Mouse (Mus musculus): Measurements from ENCODE around the gene Dnah8.

Dnah8 gene

DNA sequence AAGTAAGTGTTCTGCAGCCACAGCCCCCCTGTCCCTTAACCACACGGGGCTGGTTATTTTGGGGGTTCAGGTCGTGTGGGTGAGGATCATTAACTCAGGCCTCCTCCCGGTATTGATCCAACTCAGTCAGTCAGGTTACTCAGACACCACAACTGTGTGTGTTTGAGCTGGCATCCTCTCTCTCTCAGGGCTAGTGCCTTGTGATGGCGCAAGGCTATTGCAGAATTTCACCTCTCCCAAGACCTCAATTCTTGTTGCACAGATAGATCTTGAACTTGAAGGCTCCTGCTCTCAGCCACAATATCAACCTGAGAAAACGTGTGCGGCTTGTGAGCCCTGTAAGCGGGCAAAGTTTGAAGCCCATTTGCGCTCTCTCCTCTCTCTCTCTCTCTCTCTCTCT lies 38.0 kb downstream of the Dnah8 start:
- DNase-seq (ENCODE audit: low spot score): no peak

DNA sequence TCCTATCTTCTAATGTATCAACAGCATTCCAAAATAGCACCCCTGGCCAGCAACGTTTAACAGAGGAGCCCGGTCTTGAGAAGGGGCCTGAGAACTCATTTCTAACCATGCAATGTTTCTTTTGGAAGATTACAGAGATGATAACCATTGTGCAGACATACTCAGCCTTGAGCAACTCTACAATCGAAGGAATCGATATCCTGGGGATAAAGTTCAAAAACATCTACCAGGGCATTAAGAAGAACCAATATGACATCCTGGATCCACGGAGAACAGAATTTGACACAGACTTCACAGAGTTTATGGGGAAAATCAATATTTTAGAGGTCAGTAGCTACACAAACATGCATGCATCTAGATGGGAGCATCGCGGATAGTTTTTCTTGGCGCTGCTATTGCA lies 39.0 kb downstream of the Dnah8 start:
- DNase-seq (ENCODE audit: low spot score): no peak

DNA sequence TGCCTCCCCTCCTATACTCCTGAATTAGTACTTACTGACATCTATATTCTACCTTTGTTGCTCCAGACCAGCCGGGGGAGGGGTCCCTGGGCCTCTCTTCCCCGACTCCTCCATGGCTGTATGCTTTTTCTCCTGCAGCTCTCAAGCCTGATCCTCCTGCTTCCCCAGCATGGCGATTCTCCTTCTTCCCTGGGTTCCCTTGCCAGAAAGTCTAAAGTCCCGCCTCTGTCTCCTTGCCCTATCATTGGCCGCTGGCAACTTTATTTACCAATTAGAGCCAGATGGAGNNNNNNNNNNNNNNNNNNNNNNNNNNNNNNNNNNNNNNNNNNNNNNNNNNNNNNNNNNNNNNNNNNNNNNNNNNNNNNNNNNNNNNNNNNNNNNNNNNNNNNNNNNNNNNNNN lies 40.7 kb downstream of the Dnah8 start:
- no peak for DNase-seq (ENCODE audit: low spot score)

DNA sequence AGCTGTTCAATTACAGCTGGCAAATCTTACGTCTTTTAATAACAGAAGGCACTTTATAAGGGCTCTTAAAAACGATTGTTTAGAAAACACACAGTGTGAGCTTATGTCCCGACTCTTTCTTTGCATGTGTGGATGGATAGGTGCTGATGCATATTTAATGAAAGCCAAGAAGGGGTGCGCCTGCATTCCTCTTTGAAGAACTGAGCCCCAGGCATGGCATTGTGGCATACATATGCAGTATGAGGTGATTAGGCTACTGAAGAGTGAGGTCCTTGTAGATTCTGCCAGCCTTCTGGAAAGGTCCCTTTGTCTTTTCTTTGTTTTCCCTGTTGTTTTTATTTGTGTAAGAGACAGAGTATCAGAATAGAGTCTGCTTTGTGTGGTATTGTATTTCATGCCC lies 48.4 kb downstream of the Dnah8 start:
- DNase-seq (ENCODE audit: low spot score): no peak

DNA sequence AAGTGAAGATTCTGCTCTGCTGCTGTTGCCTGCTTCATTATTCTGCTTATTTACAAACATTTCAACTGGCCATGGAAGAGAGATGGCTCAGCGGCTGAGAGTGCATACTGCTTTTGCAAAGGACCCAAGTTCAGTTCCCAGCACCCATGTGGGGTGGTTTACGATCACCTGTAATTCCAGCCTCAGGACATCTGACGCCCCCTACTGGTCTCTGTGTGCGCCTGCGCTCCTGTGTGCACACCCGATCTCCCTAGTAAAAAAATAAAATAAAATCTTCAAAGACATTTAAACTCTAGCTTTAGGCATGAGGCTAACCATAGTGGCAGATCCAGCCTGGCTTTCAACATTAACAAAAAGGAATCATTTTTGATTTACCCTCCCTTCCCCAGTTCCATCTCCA lies 48.9 kb downstream of the Dnah8 start:
- DNase-seq (ENCODE audit: low spot score): no peak

DNA sequence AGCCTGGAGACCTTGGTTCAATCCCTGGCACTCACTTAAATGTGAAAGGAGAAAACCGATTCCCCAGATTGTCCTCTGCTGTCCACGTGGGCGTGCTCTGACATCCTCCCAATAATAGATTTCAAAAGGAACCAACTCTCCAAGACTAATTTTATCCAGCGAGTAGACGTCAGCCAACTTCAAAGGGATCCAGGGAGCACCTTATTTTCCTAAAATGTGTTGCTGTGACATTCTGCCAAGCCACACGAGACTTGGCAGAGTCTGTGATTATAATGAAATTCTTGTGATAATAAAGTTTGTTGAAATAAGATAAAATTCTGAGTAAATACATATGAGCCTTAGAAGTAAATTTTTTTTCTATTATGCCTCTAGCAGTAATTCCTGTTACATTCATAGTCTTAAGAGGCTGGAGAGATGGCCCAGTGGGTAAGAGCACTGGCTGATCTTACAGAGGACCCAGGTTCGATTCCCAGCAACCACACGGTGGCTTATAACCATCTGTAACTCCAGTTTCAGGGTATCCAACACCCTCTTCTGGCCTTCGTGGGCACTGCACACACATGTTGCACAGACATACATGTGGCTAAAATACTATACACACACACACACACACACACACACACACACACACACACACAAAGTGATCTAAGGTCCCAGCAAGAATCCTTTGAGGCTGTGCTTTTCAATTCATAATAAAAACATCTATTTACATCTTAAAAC lies 51.0 kb downstream of the Dnah8 start:
- no peak for DNase-seq (ENCODE audit: low spot score)

DNA sequence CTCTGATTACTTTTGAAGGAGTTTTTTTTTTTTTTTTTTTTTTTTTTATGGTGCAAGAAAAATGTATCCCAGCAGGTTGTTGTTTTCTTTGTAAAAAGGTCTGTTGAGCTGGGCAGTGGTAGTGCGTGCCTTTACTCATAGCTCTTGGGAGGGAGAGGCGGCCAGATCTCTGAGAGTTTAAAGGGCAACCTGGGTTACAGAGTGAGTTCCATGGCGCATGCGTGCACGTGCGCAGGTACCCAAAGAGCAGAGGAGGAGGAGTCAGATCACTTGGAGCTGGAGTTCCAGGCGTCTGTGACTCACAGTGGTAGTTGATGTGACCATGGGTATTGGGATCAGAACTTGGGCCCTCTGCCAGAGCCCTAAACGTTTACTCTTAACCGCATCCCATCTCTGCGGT lies 54.4 kb downstream of the Dnah8 start:
- DNase-seq (ENCODE audit: low spot score): no peak

DNA sequence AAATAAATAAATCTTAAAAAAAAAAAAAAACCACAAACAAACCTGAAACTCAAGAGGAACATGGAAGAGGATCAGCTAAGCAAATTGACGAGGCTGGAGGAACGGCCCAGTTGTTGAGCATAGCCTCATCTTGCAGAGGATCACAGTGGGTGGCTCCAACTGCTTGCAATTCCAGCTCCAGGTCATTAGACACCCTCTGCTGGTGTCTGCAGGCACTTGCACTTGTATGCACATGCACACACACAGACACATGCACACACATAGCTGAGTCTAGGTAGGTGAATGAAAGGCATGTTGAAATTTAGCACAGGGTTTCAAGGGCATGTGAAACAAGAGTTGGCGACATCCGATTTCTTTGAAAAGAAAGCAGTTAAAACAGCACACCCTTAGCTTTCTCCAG lies 55.5 kb downstream of the Dnah8 start:
- no peak for DNase-seq (ENCODE audit: low spot score)

DNA sequence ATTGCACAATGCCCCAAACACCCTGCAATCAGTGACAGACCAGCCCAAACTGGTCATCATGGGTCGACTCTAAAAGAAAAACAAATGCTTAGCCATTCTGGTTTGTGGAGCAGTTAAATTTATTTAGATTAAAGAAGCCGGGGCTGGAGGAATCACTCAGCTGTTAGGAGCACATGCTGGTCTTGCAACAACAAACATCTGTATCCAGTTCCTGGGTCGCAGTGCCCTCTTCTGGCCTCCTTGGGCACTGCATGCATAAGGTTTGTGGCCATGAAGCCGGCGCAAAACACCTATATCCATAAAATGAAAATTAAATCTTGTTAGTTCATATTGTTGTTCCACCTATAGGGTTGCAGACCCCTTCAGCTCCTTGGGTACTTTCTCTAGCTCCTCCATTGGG lies 57.5 kb downstream of the Dnah8 start:
- DNase-seq (ENCODE audit: low spot score): peak; percentile 39

DNA sequence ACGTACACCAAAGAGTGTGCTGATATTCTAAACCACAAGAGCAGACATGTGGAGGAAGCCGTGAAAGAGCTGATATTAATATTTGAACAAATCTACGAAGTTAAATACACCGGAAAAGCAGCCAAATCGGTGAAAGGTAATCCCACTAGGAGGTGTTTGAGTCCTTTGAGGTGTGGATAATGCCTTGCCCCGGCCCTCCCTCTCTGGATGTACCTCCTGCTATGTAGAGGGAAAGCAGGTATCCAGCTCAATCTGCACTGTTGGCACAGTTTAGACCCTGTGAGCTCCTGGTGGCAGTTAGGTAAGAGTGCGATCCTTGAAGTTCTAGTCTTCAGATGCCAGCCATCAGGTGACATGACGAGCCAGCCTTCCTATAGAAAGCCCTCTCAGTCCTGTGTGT lies 66.0 kb downstream of the Dnah8 start:
- no peak for DNase-seq (ENCODE audit: low spot score)

DNA sequence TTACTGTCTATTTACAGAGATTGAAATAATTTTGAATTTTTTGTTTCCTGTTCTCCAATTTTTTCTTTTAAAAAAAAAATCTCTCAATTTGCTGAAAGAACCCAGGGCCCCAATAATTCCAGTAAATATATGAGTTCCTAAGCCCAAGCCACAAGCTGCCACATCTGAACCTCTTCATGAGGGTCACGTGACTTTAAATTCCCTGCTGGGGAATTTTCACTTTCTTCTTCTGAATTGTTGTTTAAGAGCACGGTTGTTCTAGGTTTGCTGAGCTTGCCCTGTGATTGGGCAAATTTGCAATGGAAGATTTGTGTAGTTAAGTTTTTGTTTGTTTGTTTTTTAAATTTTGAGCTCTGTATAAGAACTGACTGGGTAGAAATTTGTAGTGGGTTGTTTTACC lies 67.3 kb downstream of the Dnah8 start:
- DNase-seq (ENCODE audit: low spot score): no peak

DNA sequence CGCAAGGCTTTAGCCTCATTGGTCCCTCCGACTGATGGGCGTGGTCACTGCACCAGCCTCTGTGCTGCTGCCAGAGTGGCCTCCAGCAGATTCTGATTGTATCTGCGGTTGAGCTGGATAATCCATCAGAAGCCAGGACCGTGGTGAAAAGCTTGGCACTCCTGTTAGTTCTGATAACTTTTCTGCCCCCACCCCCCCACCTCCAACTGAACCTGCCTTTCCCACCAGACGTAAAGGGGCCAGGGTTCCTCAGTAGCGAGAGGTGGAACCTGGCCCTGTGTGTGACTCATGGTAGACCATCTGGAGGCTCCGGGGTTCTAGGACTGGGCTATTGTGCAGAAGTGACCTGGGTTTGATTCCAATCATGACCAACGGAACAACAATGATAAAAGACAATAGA lies 70.1 kb downstream of the Dnah8 start:
- DNase-seq (ENCODE audit: low spot score): no peak

DNA sequence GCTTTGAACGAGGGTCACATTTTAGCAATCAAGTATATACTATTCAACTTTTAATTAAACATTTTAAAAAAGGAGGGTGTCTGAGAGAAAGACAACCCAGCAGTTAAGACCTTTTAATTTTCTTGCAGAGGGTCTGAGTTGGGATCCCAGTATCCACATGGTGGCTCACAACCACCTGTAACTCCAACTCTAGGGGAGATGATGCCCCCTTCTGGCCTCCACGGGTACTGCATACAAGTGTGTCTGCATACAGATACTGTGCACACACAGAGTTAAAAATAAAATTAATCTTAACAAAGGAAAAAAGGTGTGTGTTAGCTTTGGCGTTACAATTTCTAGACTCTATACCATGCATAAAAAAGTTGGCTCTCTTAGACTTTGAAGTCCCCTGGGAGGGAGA lies 90.6 kb downstream of the Dnah8 start:
- no peak for DNase-seq (ENCODE audit: low spot score)

DNA sequence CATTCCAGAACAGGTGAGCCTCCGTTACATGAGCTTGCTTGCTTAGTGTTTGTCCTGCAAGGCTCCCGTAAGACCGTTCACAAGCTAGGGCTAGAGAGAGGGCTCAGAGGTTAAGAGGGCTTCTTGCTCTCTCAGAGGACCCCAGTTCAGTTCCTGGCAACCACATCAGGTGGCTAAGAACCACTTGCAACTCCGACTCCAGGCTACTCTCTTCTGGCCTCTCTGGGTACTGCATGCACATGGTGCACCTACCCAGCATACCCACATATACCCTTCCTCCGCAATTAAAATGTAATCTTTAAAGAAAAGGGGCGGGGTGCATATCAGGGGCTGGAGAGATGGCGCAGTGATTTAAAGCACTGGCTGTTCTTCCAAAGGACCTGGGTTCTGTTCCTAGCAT lies 94.0 kb downstream of the Dnah8 start:
- no peak for DNase-seq (ENCODE audit: low spot score)

DNA sequence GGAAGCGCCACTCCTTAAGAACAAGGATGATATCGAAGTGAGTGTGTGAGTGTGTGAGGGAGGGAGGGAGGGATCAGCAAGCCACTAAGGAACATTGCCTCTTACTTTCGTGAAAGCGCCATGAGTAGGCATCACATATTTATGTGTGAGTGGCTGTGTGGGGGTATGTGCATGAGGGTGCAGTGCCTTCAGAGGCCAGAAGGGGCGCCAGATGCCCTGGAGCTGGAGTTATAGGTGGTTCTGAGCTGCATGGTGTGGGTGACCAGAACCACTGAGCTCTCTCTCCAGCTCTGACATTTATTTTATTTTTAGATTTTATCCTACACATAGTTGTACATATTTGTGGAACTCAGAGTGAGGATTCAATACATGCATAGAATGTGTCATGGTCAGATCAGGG lies 94.9 kb downstream of the Dnah8 start:
- DNase-seq (ENCODE audit: low spot score): no peak

DNA sequence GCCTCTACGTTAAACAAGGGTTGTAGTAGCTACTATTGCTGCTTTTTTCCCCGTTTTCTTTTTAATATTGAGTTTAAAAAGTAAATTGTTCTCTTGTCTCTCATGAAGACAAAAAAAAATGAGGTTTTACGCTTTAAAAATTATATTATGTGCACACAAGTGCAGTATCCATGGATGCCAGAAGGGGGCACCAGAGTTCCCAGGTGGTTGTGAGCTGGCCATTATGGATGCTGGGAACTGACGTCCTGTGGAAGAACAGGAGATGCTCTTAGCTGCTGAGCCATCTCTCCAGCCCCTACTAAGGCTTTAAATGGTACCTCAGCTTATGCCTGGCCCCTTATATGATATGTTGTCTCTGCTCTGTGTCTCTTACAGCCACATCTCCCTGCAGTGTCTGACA lies 103.6 kb downstream of the Dnah8 start:
- no peak for DNase-seq (ENCODE audit: low spot score)

DNA sequence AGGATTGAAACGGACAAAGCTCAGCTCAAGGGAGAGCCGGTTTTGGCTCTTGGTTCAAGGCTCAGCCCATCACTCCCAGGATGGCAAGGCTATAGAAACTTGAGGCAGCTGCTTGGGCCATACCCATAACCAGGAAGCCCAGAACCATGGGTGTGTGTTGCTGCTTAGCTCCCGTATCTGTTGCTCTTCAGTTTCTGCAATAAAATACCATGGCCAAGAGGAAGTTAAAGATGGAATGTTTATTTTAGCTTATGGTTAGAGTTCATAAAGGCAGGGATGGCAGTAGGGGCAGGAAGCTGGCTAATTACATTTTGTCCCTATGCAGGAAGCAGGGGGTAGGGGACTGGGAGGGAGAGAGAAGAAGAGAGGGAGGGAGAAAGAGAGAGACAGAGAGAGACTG lies 108.6 kb downstream of the Dnah8 start:
- DNase-seq (ENCODE audit: low spot score): no peak

DNA sequence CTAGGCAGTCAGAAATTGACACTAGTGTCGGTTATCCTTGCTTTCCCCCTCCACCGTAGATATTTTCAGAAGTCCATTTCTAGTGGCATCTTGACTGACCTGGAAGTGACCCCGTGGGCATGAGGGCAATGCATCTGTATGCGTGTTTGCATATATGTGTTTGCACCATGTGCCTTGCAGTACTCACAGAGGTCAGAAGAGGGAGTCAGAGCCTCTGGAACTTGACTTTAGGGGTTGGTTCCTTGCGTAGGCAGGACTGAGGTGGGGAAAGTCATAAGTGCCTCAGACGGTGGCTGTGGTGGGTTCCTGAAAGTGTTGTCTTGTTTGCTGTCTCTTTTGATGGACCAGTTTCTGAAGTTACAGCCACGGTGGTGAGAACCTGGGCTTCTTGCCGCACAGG lies 110.6 kb downstream of the Dnah8 start:
- no peak for DNase-seq (ENCODE audit: low spot score)

DNA sequence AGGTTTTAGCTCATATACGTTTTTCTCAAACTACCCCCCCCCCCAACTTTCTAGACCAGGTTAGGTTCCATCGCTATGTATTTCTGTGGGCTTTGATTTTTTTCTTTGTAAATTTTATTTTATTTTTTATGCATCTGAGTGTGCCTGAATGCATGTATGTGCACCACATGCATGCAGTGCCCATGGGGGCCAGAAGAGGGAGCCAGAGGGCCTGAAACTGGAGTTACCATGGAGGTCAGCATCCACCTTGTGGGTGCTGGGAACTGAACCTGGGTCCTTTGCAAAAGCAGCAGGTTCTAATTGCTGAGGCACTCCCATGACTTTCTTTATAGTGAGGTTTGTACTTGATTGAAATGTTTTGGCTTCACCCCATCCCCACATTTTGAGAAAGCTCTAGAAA lies 111.3 kb downstream of the Dnah8 start:
- DNase-seq (ENCODE audit: low spot score): no peak

DNA sequence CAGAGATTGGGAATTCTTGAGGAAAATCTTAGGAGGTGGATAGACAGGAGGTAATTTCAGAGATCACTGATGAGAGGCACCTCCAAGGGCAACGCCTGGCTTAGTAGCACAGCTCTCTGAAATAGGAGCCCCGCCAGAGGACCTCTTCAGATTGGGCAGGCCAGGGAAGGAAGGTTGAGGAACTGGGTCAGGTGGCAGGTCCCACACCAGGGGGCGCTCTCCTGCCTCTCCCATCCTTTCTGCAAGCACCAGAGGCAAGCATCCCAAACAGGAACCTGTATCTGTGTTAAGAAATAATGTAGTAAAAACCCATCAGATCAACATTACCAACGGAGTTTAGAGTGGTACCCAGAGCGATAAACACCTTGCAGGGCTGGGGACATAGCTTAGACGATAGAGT lies 113.6 kb downstream of the Dnah8 start:
- DNase-seq (ENCODE audit: low spot score): peak; percentile 37

DNA sequence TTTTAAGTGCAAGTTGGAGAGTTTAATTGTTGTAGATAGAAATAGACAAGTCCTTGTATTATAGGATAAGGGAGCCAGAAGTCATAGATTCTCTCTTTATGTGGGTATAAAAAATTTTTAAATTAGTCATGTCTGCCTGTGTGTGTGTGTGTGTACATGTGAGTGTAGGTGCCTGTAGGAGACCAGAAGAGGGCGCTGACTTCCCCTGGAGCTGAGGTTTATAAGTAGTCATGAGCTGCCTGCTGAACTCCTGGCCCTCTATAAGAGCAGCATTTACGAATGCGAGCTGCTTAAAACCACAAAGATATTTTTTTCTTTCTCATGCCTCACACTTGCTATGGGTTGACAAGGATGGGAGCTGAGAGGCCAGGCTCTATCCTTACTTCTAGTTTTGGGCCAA lies 115.6 kb downstream of the Dnah8 start:
- no peak for DNase-seq (ENCODE audit: low spot score)

DNA sequence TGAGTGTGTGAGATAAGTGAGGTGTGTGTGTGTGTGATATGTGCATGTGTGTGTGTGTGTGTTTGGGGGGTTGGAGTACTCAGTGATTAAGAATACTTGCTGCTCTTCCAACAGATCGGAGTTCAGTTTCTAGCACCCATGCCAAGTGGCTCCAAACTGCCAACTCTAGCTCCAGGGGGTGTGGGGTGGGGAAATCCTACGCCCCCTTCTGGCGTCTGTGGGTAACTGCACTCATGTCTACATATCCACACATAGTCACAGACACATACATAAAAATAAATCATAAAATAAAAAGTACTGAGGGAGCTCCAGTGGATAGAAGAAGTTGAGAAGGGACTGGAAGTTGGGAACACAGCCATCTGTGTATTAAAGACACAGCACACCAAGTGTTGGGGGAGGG lies 119.8 kb downstream of the Dnah8 start:
- no peak for DNase-seq (ENCODE audit: low spot score)

DNA sequence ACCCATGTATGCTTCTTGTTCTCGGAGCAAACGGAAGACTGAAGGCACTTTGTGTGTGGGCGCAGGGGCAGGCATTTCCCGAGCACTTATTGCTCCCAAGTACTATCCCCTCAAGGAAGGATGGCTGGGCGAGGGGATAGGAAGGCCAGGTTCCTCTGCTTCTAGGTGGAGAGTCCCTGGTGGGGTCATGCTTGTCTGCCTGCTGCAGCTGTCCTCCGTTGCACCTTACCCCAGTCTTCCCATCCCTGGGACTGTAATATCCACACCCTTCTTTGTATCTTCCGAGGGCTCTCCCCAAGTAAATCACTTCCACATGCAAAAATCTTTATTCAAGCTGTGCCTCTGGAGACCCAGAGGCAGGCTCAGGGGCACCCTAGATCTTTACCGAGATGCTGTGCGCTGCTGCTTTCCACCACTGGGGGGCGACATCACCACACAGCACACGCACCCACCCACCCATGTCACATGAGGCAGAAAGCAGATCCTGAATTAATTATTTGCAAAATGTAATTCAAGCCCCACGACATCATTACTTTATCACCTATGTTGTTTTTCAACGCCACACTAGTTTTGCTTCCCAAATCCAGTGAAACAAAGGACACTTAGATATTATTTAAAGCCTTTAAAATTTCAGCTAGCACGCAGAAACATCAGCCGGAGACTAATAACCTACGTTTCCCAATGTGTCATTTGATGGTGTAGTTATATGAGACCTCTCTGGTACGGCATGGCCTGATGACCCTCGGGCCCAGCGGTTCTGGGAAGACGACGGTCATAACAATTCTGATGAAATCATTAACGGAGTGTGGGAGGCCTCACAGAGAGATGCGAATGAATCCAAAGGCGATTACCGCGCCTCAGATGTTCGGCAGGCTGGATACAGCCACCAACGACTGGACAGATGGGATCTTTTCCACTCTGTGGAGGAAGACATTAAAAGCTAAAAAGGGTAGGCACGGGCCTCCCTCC lies 122.2 kb downstream of the Dnah8 start:
- DNase-seq (ENCODE audit: low spot score): peak; percentile 56

DNA sequence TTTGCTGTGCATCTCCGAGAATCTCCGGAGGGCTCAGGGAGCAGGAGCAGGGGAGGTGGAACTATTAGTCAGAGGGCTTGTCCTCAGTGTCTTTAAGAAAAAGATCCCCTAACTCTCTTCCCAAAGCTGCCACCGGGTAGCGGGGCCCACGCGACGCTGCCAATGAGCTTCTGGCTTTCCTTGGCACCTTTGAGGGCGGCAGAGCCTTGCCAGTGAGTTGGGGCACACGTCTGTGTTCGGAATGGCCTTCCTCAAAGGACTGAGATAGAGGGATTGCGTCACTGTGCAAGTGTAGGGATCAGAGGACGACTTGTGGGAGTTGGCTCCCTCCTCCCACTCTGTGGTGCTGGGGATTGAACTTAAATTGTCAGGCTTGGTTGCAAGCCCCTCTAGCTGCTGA lies 125.2 kb downstream of the Dnah8 start:
- DNase-seq (ENCODE audit: low spot score): no peak

Data from urinary bladder, postnatal 25 days (tissue).